Mouse (Mus musculus) Patski (cell line): ENCODE results near the gene Gm21860. TPM values are rescaled to one million over a fixed set of nuclear protein-coding genes. Genes with fewer than 3 reads are reported as not detected.
"Not testable (repeated sequence)": the region's sequence is repeated elsewhere in the genome, so short reads cannot be mapped to it uniquely, and the experiment has no call there.

Experiments
- ATAC-seq: fragments of 100-300 bp; one replicate; pipeline ENCODE4 v1.8.0; 2021
- CTCF ChIA-PET: fragments of 350-600 bp; sonication (Branson Sonifier 250); formaldehyde crosslinking; loops from one replicate; lab custom pipeline; 2022; ENCODE audit warnings: inconsistent platforms; lab: Charles Lee
- POLR2A ChIA-PET: fragments of 350-600 bp; sonication (Branson Sonifier 250); formaldehyde crosslinking; loops from one replicate; lab custom pipeline; 2022; ENCODE audit warnings: antibody characterized with exemption, inconsistent platforms; lab: Charles Lee
- DNase-seq: peaks from one replicate; pipeline ENCODE4 v3.0.0-alpha.2; 2011; ENCODE audit warnings: low read depth, low spot score
- H3K27me3 ChIP-seq: fragments of 371-371 bp; one replicate; pipeline ENCODE4 v1.5.1; 2021
- in situ Hi-C: fragments of 300-500 bp; cut with MboI; formaldehyde crosslinking; loops from 3 replicates; pipeline ENCODE4 v1.11.1; 2018; ENCODE audit warnings: low pct_unique_long_range_greater_than_20kb, mixed read lengths
- polyA plus RNA-seq: library from polyadenylated mRNA; unstranded; gene quantifications from one replicate; pipeline ENCODE4 v1.2.3, GENCODE M21; 2021

The Gm21860 gene
- polyA plus RNA-seq, 1 experiment from 2014 or later: not detected

DNA sequence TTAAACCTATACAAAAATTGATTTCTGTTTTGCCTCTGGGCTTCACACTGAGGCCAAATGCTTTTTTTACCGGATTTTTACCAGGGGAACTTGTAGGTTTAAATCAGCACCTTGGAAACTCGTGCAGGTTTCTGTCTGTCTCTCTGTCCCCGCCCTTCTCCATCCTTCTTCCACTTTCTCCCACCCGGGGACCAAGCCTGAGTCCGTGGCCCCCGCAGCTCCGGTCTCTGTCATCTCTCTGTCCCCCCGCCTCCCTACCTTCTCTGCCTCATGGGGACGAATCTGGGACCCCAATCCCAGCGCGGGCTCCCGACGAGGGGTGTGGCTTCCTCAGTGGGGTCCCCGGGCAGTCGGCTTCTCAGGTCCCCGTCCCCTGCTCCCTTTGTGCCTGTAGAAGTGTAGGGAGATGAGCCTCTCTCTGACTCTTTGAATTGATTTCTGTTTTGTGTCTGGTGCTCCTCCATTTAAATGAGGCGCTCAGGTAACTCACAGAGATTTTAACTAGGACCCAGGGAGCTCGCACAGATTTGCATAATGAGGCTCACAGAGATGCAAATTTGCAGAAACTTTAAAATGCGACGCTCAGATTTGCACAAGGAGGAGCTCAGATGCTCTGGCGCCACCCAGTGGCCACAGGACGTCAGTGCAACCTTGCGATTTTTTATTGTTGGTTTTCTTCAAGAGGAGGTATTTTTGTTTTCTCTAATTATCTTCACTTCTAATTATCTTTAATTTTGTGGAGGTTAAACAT lies 28.7 kb downstream of the Gm21860 start:
- POLR2A ChIA-PET, H3K27me3 ChIP-seq, in situ Hi-C loops, CTCF ChIA-PET, ATAC-seq: not testable (repeated sequence)
- DNase-seq: peak; percentile 86

DNA sequence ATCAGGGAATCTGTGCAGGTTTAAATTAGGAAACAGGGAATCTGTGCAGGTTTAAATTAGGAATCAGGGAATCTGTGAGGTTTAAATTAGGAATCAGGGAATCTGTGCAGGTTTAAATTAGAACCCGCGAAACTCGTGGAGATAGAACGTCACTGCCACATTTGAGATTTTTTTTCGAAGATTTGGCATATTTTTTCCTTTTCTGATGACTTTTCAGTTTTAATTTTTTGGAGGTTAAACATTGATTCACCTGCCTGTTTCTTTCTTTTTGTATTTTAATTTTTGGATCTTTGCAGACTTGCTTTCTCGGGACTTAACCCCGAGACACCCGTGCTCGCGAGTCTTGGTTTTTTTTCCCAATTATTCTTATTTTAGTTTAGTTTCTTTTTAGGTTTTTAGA lies 29.5 kb downstream of the Gm21860 start:
- CTCF ChIA-PET, in situ Hi-C loops, DNase-seq, ATAC-seq, POLR2A ChIA-PET, H3K27me3 ChIP-seq: not testable (repeated sequence)

GRCm38 (mm10) chrY:90724014-90724709 lies 30.5 kb downstream of the Gm21860 start:
- CTCF ChIA-PET, H3K27me3 ChIP-seq, in situ Hi-C loops, DNase-seq, POLR2A ChIA-PET: not testable (repeated sequence)
- peak; percentile 21 for ATAC-seq

DNA sequence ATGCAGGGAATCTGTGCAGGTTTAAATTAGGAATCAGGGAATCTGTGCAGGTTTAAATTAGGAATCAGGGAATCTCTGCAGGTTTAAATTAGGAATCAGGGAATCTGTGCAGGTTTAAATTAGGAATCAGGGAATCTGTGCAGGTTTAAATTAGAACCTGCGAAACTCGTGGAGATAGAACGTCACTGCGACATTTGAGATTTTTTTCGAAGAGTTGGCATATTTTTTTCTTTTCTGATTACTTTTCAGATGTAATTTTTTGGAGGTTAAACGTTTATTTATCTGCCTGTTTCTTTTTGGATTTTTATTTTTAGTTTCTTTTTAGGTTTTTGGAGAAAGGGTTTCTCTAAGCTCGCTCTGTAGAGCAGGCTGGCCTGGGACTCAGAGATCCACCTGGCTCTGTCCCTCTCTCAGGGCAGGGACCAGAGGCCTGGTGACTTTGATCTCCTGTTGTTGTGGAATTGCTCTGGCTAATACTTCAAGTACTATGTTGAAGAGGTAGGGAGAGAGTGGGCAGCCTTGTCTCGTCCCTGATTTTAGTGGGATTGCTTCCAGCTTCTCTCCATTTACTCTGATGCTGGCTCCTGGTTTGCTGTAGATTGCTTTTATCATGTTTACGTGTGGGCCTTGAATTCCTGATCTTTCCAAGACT lies 31.2 kb downstream of the Gm21860 start:
- CTCF ChIA-PET, H3K27me3 ChIP-seq, ATAC-seq, in situ Hi-C loops, POLR2A ChIA-PET, DNase-seq: not testable (repeated sequence)

- POLR2A ChIA-PET, ATAC-seq, H3K27me3 ChIP-seq, DNase-seq, CTCF ChIA-PET, in situ Hi-C loops: not testable (repeated sequence)
Observed at GRCm38 (mm10) chrY:90720505-90720904, 34.1 kb downstream of the Gm21860 start.

- DNase-seq, H3K27me3 ChIP-seq, POLR2A ChIA-PET, ATAC-seq, CTCF ChIA-PET, in situ Hi-C loops: not testable (repeated sequence)
Observed at GRCm38 (mm10) chrY:90719403-90720232, 35.0 kb downstream of the Gm21860 start.

GRCm38 (mm10) chrY:90718583-90719402 lies 35.8 kb downstream of the Gm21860 start:
- CTCF ChIA-PET, POLR2A ChIA-PET, H3K27me3 ChIP-seq, DNase-seq, in situ Hi-C loops: not testable (repeated sequence)
- ATAC-seq: peak; percentile 93

DNA sequence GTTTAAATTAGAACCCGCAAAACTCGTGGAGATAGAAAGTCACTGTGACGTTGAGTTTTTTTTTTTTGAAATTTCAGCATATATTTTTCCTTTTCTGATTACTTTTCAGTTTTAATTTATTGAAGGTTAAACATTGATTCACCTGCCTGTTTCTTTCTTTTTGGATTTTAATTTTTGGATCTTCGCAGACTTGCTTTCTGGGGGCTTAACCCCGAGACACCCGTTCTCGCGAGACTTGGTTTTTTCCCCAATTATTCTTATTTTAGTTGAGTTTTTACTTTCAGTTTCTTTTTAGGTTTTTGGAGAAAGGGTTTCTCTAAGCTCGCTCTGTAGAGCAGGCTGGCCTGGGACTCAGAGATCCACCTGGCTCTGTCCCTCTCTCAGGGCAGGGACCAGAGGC lies 36.6 kb downstream of the Gm21860 start:
- in situ Hi-C loops, DNase-seq, H3K27me3 ChIP-seq, POLR2A ChIA-PET, ATAC-seq, CTCF ChIA-PET: not testable (repeated sequence)

GRCm38 (mm10) chrY:90717496-90717895 lies 37.1 kb downstream of the Gm21860 start:
- H3K27me3 ChIP-seq, ATAC-seq, CTCF ChIA-PET, in situ Hi-C loops, POLR2A ChIA-PET, DNase-seq: not testable (repeated sequence)

Other genes starting within 250 kb of the Gm21860 start
- not detected for gene Gm47283, start 29.9 kb upstream of the Gm21860 start, polyA plus RNA-seq
- not detected for gene Gm21748, start 84.4 kb upstream of the Gm21860 start, polyA plus RNA-seq